Mouse (Mus musculus) MEL (cell line): ENCODE data around the gene Slc1a1.

Source experiments
- CTCF ChIP-seq, 3 experiments: IDR thresholded peaks in 2 of 3; conservative IDR thresholded peaks in 1 of 3; 2 replicates each; pipeline ENCODE4 v1.5.1; 2011 to 2012; ENCODE audit warnings: low read length in 3 of 3, low read depth in 2 of 3, mild to moderate bottlenecking in 2 of 3, improper control_type of control experiment in 1 of 3, inconsistent platforms in 1 of 3, mixed read lengths in 1 of 3, moderate library complexity in 1 of 3; ENCODE audit not compliant: control insufficient read depth in 1 of 3, insufficient read depth in 1 of 3, poor library complexity in 1 of 3, severe bottlenecking in 1 of 3
- GATA1 ChIP-seq: IDR thresholded peaks from 2 replicates; pipeline ENCODE4 v1.6.1; 2011; ENCODE audit warnings: low read depth, low read length, improper control_type of control experiment
- JUND ChIP-seq: IDR thresholded peaks from 2 replicates; pipeline ENCODE4 v1.6.1; 2011; ENCODE audit warnings: low read depth, mild to moderate bottlenecking, improper control_type of control experiment, low read length
- MAX ChIP-seq: IDR thresholded peaks from 2 replicates; pipeline ENCODE4 v1.6.1; 2011; ENCODE audit warnings: low read length, improper control_type of control experiment
- POLR2AphosphoS2 ChIP-seq: IDR thresholded peaks from 2 replicates; pipeline ENCODE4 v1.6.1; 2011; ENCODE audit warnings: low read length, improper control_type of control experiment
- SMC3 ChIP-seq: IDR thresholded peaks from 2 replicates; pipeline ENCODE4 v1.6.1; 2011; ENCODE audit warnings: low read depth, low read length, improper control_type of control experiment

DNA sequence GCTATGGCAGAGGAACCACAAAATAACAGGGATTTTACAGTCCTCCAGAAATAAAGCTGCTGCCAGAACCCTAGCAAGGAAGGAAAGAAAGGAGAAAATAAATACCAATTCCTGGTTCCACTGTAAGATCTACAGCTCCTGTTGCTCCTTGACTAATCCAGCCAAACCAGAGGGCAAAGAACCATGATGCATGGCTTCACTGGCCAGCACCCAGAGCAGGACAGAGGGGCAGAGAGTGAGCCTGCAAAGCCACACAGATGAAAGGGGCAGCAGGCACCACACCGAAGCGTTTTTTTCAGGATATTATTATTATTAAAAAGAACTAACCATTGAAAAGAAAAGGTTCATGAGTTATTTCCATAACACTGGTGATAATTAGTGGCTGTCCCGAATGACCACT, 17.2 kb downstream of the Slc1a1 start:
- no peak for TF ChIP-seq POLR2AphosphoS2
- no peak for TF ChIP-seq SMC3
- no peak for TF ChIP-seq CTCF (IDR thresholded peaks at IDR 0.05 in 2 of 3, conservative IDR thresholded peaks at IDR 0.05 in 1 of 3; ENCODE audit: control insufficient read depth in 1 of 3, insufficient read depth in 1 of 3, low read depth in 2 of 3, low read length in 3 of 3, poor library complexity in 1 of 3, severe bottlenecking in 1 of 3)
- TF ChIP-seq JUND, result no peak
- TF ChIP-seq MAX, result no peak
- TF ChIP-seq GATA1, result no peak
